11 mouse cellular contexts compared by ENCODE assay signal in genomic region chrX:157730622-157731341, GRCm38 (mm10). TPM values are rescaled to one million over a fixed set of nuclear protein-coding genes. Genes with fewer than 3 reads are reported as not detected.
A peak's percentile ranks its signal among the peaks of the same experiment; 100 is the strongest.
DNase-seq lines count a peak whose midpoint lies in the region; ATAC-seq and TF ChIP-seq lines count a peak whose summit lies in the region.
"Had no signal": no experiment of that assay in that cellular context is flagged by ENCODE, and none has a peak within 500 bp of the region (broad histone marks: within the 10 kb centered on the region; RNA-seq: fewer than 3 reads in every experiment).

No protein-coding gene starts in this region.

- no peak overlapping the region for H3K9ac ChIP-seq in heart, embryonic 15.5 days

- no peaks in the 10 kb centered on the region for H3K9me3 ChIP-seq in heart, embryonic 15.5 days (replicated peaks)
- H3K9me3 ChIP-seq: heart, embryonic 10.5 days had no signal

- 0 out of 2 replicates have a peak, but pooled peaks cover 5% of the 10 kb centered on the region for H3K4me1 ChIP-seq in heart, embryonic 15.5 days (replicated peaks)
- peaks cover 4% of the 10 kb centered on the region; the same call in 1 of the 2 replicates for H3K4me1 ChIP-seq in olfactory bulb, adult 2 months (ENCODE audit: control insufficient read depth, insufficient read depth, low read length)
- H3K4me1 ChIP-seq: heart, embryonic 10.5 days had no signal

- TF ChIP-seq POLR2A in olfactory bulb, adult 2 months (IDR thresholded peaks at IDR 0.05; ENCODE audit: insufficient read depth, low read depth, low read length), result no peak

- 0 out of 2 replicates have a peak, but pooled peaks have one; percentile 18 for ATAC-seq in heart, embryonic 15.5 days (replicated peaks; ENCODE audit: insufficient number of reproducible peaks, insufficient read depth, low FRiP score, low read depth)
- no peak for ATAC-seq in erythroblast, adult 5-6 weeks (replicated peaks; ENCODE audit: low FRiP score, poor library complexity, severe bottlenecking)

- intact Hi-C loops in gastrocnemius, postnatal 36 days (cut with DNase I), result loop anchor here (10.0 kb wide), 1 partner anchor 1194 kb away; no protein-coding TSS in a partner anchor

- 31% methylated on average over 7 of the region's 7 CpGs for WGBS in heart, embryonic 15.5 days
- 40% methylated on average over 7 of the region's 7 CpGs for WGBS in olfactory bulb, adult 2 months

- H3K27ac ChIP-seq in heart, embryonic 15.5 days, result no peak overlapping the region
- peak overlapping the region; percentile 84 for H3K27ac ChIP-seq in olfactory bulb, adult 2 months (ENCODE audit: insufficient read depth, low read depth, low read length)
- H3K27ac ChIP-seq: heart, embryonic 10.5 days had no signal

- H3K27me3 ChIP-seq in heart, embryonic 15.5 days, result no peaks in the 10 kb centered on the region

- no peak for DNase-seq in heart, adult 18-20 months
- DNase-seq in cerebellum, postnatal 25 days, result peak; percentile 18 to 20
- DNase-seq in layer of hippocampus, postnatal 36 days, result peak; percentile 25 to 26
- DNase-seq in thymus, postnatal 0 days (ENCODE audit: low spot score), result no peak
- DNase-seq in gastrocnemius, postnatal 36 days, result no peak
- DNase-seq: embryo, embryonic 11 days had no signal

- no peak for TF ChIP-seq CTCF in olfactory bulb, adult 2 months (IDR thresholded peaks at IDR 0.05; ENCODE audit: insufficient read depth, low read depth, low read length)

- no peak overlapping the region for H3K4me3 ChIP-seq in heart, embryonic 15.5 days
- H3K4me3 ChIP-seq in olfactory bulb, adult 2 months (ENCODE audit: insufficient read depth, low read depth, low read length), result no peak overlapping the region
- H3K4me3 ChIP-seq: heart, embryonic 10.5 days had no signal

- no peak overlapping the region for H3K4me2 ChIP-seq in heart, embryonic 15.5 days

- H3K36me3 ChIP-seq in heart, embryonic 15.5 days, result no peaks in the 10 kb centered on the region; the same call in 1 of the 2 replicates
- H3K36me3 ChIP-seq: heart, embryonic 10.5 days had no signal

RNA-seq across cellular contexts. Expression of gene Smpx, which starts 32.1 kb away (rescaled TPM):
- polyA plus RNA-seq in heart, embryonic 15.5 days (2015; fragmentation: Nextera tagmentation; extraction: Ambion mirVana), result 612 and 957 TPM in 2 replicates
- total RNA-seq in heart, adult 18-20 months (2021), result 100 to 1,000 TPM; 373 to 434 TPM
- total RNA-seq in layer of hippocampus, postnatal 36 days (2021), result not detected
- polyA plus RNA-seq in olfactory bulb, adult 2 months (2012; ENCODE audit: insufficient read depth, insufficient read length, low replicate concordance, missing spikeins), result not detected in 2 replicates
- polyA plus RNA-seq in thymus, postnatal 0 days (2015; fragmentation: Nextera tagmentation; extraction: Ambion mirVana), result 0.46 and 0.63 TPM in 2 replicates
- not detected in 2 replicates for total RNA-seq in erythroblast, adult 5-6 weeks (2015; ENCODE audit: low replicate concordance)
- not detected in 2 replicates for total RNA-seq in erythroblast, adult 5-6 weeks (2017; ENCODE audit: low replicate concordance)
- total RNA-seq in gastrocnemius, postnatal 36 days (2021), result 100 to 1,000 TPM; 281 to 289 TPM
- total RNA-seq: megakaryocyte, adult 5-6 weeks had no signal

Comparison
In these comparisons a context has a peak if more than half of its experiments do, and no peak if none do; other contexts are left out.
1. DNase-seq: peak in cerebellum, postnatal 25 days (2 of 2) and layer of hippocampus, postnatal 36 days (2 of 2); none in heart, adult 18-20 months (0 of 2), thymus, postnatal 0 days (single experiment) and gastrocnemius, postnatal 36 days (0 of 2).
2. RNA of gene Smpx, which starts 32.1 kb away (total RNA-seq): 373 to 434 TPM in heart, adult 18-20 months and 281 to 289 TPM in gastrocnemius, postnatal 36 days; not detected in layer of hippocampus, postnatal 36 days and not detected in erythroblast, adult 5-6 weeks; every median in the first group is over 100 times any median in the second.